Mouse (Mus musculus) spleen, adult 2 months (tissue): ENCODE data around the gene Epb41l1.

Source experiments
- CTCF ChIP-seq: fragments of 200-500 bp; IDR thresholded peaks from 2 replicates; pipeline ENCODE4 v1.5.1; 2011; ENCODE audit warnings: mild to moderate bottlenecking, inconsistent platforms; ENCODE audit not compliant: insufficient read depth, insufficient read length, insufficient replicate concordance; ENCODE audit errors: extremely low read depth
- POLR2A ChIP-seq: fragments of 200-500 bp; IDR thresholded peaks from 2 replicates; pipeline ENCODE4 v1.6.1; 2011; ENCODE audit warnings: low read depth, low read length, inconsistent platforms

DNA sequence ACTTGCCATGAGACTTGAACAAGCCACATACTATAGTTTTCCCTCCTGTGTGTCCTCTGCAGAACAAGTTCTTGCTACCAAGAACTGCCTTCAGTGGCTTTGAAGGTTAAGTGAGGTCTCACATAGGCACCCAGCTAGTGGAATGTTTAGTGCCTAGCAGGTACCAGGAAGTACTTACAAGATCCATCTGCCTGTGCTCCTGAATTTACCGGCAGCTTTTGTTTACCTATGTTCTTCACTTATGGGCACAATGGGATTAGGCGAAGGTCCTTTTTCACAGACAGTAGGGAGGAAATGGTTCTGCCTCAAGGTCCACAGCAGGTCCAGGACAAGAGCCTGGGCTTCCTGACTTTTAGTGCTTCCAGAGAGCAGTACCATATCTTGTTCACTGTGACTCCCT is 112.5 kb downstream of the Epb41l1 start:
- TF ChIP-seq POLR2A: no peak
- TF ChIP-seq CTCF: no peak
